Mouse (Mus musculus) intestine, embryonic 16.5 days (tissue): ENCODE measurements around the gene Nxnl1. TPM values are rescaled to one million over a fixed set of nuclear protein-coding genes. Genes with fewer than 3 reads are reported as not detected.
"Not testable (repeated sequence)": the region's sequence is repeated elsewhere in the genome, so short reads cannot be mapped to it uniquely, and the experiment has no call there.

Source experiments
- ATAC-seq: fragments of 200-750 bp; cut with Nextera tagmentation; 2 replicates; pipeline ENCODE4 v1.8.0; 2017; ENCODE audit warnings: moderate TSS enrichment, moderate library complexity
- H3K27ac ChIP-seq: fragments of 300-500 bp; sonication (generic); 2 replicates; pipeline ENCODE4 v1.5.1; 2014; ENCODE audit warnings: mild to moderate bottlenecking, low read length
- H3K27me3 ChIP-seq: fragments of 300-500 bp; sonication (generic); replicated peaks from 2 replicates; pipeline ENCODE4 v1.6.1; 2014; ENCODE audit warnings: low read length, control low read depth, mixed read lengths; ENCODE audit not compliant: control insufficient read depth, insufficient read depth
- H3K36me3 ChIP-seq: fragments of 300-500 bp; sonication (generic); 2 replicates; pipeline ENCODE4 v1.6.1; 2014; ENCODE audit warnings: low read length, control low read depth; ENCODE audit not compliant: control insufficient read depth, insufficient read depth
- H3K4me1 ChIP-seq: fragments of 300-500 bp; sonication (generic); 2 replicates; pipeline ENCODE4 v1.6.1; 2014; ENCODE audit warnings: low read length, control low read depth, mixed read lengths; ENCODE audit not compliant: control insufficient read depth, insufficient read depth
- H3K4me2 ChIP-seq: fragments of 300-500 bp; sonication (generic); 2 replicates; pipeline ENCODE4 v1.6.1; 2014; ENCODE audit warnings: low read depth, low read length, control low read depth
- H3K4me3 ChIP-seq: fragments of 300-500 bp; sonication (generic); 2 replicates; pipeline ENCODE4 v1.5.1; 2014; ENCODE audit warnings: mild to moderate bottlenecking, low read length
- H3K9ac ChIP-seq: fragments of 300-500 bp; sonication (generic); 2 replicates; pipeline ENCODE4 v1.6.1; 2014; ENCODE audit warnings: low read depth, low read length
- H3K9me3 ChIP-seq: fragments of 300-500 bp; sonication (generic); 2 replicates; pipeline ENCODE4 v1.6.1; 2016; ENCODE audit warnings: low read length, control low read depth; ENCODE audit not compliant: control insufficient read depth
- WGBS: fragments of 180-500 bp; shearing (Covaris S2); extraction: QIAGEN DNeasy Blood & Tissue Kit; methylation state at CpG from one replicate; pipeline ENCODE4 v1.1.7; 2014; 5-methylcytosine and 5-hydroxymethylcytosine counted together
- polyA plus RNA-seq: library from polyadenylated mRNA; unstranded; fragments of >200 nt; fragmentation: Nextera tagmentation; extraction: Ambion mirVana; gene quantifications from 2 replicates; pipeline ENCODE4 v1.2.1, GENCODE M21; 2015

Nxnl1 gene
- polyA plus RNA-seq, 1 experiment from 2014 or later, result not detected

GRCm38 (mm10) chr8:71550754-71551153, 15.6 kb downstream of the Nxnl1 start:
- Histone ChIP-seq H3K9ac (no peak overlapping the region), H3K27ac (no peak overlapping the region), H3K4me2 (no peak overlapping the region), H3K27me3 (0 out of 2 replicates have a peak, but pooled peaks cover 4% of the 10 kb centered on the region), H3K9me3 (no peaks in the 10 kb centered on the region), H3K4me3 (no peak overlapping the region), H3K4me1 (no peaks in the 10 kb centered on the region), H3K36me3 (peaks cover 2% of the 10 kb centered on the region)
- ATAC-seq, result no peak
- 63% methylated on average over 7 of the region's 7 CpGs for whole genome bisulfite sequencing

- WGBS, result 80% methylated on average over 7 of the region's 7 CpGs
- Histone ChIP-seq H3K4me3 (no peak overlapping the region), H3K9me3 (no peaks in the 10 kb centered on the region), H3K36me3 (peaks cover 8% of the 10 kb centered on the region), H3K27ac (no peak overlapping the region), H3K9ac (no peak overlapping the region), H3K27me3 (no peaks in the 10 kb centered on the region), H3K4me2 (no peak overlapping the region), H3K4me1 (peaks cover 7% of the 10 kb centered on the region)
- ATAC-seq, result no peak
Observed at GRCm38 (mm10) chr8:71547590-71547989, 18.8 kb downstream of the Nxnl1 start.

- Histone ChIP-seq H3K9ac (no peak overlapping the region), H3K4me2 (no peak overlapping the region), H3K27me3 (no peaks in the 10 kb centered on the region), H3K36me3 (peaks cover 8% of the 10 kb centered on the region), H3K4me1 (peaks cover 7% of the 10 kb centered on the region), H3K4me3 (no peak overlapping the region), H3K27ac (no peak overlapping the region), H3K9me3 (no peaks in the 10 kb centered on the region)
- 87% methylated on average over 11 of the region's 11 CpGs for WGBS
- no peak for ATAC-seq
Observed at GRCm38 (mm10) chr8:71545053-71545452, 21.3 kb downstream of the Nxnl1 start.

DNA sequence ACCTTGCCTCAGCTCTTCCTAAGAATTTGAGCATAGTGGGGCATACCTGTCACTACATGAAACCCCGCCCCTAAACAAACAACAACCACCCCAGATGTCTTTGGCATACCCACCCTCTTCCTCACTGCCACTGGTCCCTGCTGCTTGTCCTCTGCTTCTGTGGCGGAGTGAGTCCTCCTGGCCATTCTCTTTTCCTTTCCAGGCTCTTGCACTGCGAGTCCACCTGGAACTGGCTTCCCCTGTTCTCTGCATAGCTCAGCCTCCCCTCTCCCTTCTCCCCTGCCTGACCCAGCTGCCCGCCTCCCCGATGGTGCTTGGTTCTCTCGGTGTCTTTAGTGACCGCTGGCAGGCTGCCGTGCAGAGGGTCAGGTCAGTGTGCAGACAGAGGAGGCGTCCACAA, 22.6 kb downstream of the Nxnl1 start:
- no peaks in the 10 kb centered on the region for H3K9me3 ChIP-seq
- H3K36me3 ChIP-seq, result peaks cover 8% of the 10 kb centered on the region
- H3K4me3 ChIP-seq, result peak overlapping the region; percentile 82
- H3K27me3 ChIP-seq, result no peaks in the 10 kb centered on the region
- H3K4me1 ChIP-seq, result peaks cover 7% of the 10 kb centered on the region
- H3K4me2 ChIP-seq, result peak overlapping the region; percentile 88
- 80% methylated on average over 9 of the region's 9 CpGs for WGBS
- no peak overlapping the region for H3K27ac ChIP-seq
- peak overlapping the region; percentile 79 for H3K9ac ChIP-seq
- ATAC-seq, result no peak

GRCm38 (mm10) chr8:71542632-71543343, 23.6 kb downstream of the Nxnl1 start, which contains the start of gene Mvb12a:
Mvb12a (plus strand) TSS chr8:71542922.
- under 1% methylated on average over 55 of the region's 55 CpGs for WGBS
- peak; percentile 95 for ATAC-seq
- no peaks in the 10 kb centered on the region for H3K9me3 ChIP-seq
- H3K36me3 ChIP-seq, result peaks cover 8% of the 10 kb centered on the region
- no peaks in the 10 kb centered on the region for H3K27me3 ChIP-seq
- H3K9ac ChIP-seq, result peak within 1 kb of the TSS; percentile 79
- H3K27ac ChIP-seq, result peak within 1 kb of the TSS; percentile 82
- peak within 1 kb of the TSS; percentile 82 for H3K4me3 ChIP-seq
- peak within 1 kb of the TSS; percentile 88 for H3K4me2 ChIP-seq
- peaks cover 12% of the 10 kb centered on the region for H3K4me1 ChIP-seq

DNA sequence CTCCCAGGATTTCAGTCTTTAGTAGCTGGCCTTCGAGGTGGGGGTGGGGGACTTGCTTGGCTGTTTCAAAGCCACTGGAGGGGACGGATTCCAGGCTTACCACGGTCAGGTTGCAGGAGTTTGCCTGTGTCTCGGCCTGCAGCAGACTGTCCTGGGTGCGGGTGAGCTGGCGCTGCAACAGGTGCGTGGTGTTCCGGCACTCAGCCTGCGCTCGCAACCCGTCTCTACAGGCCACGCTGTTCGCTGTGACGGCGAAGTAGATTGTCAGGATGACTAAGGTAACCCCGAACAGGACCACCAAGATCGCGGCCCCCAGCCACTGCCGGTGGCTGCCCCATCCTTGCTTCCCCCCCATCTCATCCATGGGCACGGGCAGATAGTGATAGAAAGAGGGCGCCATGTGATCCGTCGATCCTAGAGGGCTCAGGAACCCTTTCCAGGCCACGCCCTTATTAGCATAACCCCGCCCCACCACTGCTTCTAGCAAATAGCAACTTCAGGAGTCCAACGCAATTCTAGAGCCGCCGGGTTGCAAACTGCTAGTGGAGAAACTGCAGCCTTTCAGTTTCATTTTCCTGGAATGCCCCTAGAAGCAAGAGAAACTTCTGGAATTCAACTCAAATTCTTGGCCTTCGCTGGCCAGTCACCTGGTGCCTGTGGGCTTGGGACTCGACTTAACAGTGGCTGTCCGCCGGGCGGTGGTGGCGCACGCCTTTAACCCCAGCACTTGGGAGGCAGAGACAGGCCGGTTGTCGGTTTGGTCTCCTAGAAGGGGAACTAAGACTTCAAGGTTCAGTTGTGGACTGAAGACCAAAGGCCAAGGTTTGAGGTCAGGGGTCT, 29.2 kb downstream of the Nxnl1 start, which contains the start of gene Bst2:
Bst2 (minus strand) TSS at position 429 of the 840 bp plus-strand sequence.
- H3K9ac ChIP-seq, result peak within 1 kb of the TSS; percentile 73
- peak within 1 kb of the TSS; percentile 68 for H3K4me2 ChIP-seq
- H3K4me1 ChIP-seq, result peaks cover 12% of the 10 kb centered on the region
- ATAC-seq, result peak; percentile 94
- peak within 1 kb of the TSS; percentile 72 for H3K27ac ChIP-seq
- no peaks in the 10 kb centered on the region for H3K9me3 ChIP-seq
- H3K4me3 ChIP-seq, result peak within 1 kb of the TSS; percentile 52
- 4% methylated on average over 37 of the region's 37 CpGs for WGBS
- H3K27me3 ChIP-seq, result no peaks in the 10 kb centered on the region
- no peaks in the 10 kb centered on the region for H3K36me3 ChIP-seq

GRCm38 (mm10) chr8:71535663-71536062, 30.7 kb downstream of the Nxnl1 start:
- Histone ChIP-seq H3K9ac (no peak overlapping the region), H3K27ac (no peak overlapping the region), H3K4me1 (peaks cover 12% of the 10 kb centered on the region), H3K9me3 (no peaks in the 10 kb centered on the region), H3K27me3 (no peaks in the 10 kb centered on the region), H3K4me3 (no peak overlapping the region), H3K4me2 (no peak overlapping the region), H3K36me3 (no peaks in the 10 kb centered on the region)
- 59% methylated on average over 5 of the region's 5 CpGs for whole genome bisulfite sequencing
- no peak for ATAC-seq

DNA sequence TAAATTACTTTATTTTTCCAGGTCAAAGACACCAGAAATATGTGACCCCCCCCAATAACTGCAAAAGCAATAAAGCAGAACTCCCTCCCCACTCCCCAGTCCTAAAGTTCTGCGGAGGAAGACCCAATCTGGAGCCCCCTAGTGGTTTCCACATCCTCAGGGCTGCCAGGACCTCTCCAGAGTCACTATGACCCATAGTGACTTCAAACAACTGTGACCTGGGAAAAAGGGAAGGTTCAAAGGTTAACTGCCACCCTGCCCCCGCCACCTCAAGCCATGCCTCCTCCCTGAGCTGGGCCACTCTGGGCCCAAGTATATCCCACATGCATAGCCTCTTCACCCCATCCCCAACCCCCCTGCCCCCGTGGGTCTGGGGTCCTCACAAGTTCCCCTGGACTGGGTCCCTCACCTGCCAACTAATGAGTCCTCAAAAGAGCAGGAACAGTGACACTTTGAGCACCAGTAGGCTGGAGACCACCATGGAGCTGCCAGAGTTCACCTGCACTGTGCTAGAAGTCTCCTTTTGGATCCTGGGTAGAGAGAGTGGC, 32.1 kb downstream of the Nxnl1 start:
- Histone ChIP-seq H3K4me1 (peaks cover 12% of the 10 kb centered on the region), H3K9me3 (no peaks in the 10 kb centered on the region), H3K4me2 (no peak overlapping the region), H3K4me3 (no peak overlapping the region), H3K9ac (no peak overlapping the region), H3K27ac (no peak overlapping the region), H3K36me3 (no peaks in the 10 kb centered on the region), H3K27me3 (no peaks in the 10 kb centered on the region)
- WGBS, result 41% methylated on average over 3 of the region's 3 CpGs
- no peak for ATAC-seq

DNA sequence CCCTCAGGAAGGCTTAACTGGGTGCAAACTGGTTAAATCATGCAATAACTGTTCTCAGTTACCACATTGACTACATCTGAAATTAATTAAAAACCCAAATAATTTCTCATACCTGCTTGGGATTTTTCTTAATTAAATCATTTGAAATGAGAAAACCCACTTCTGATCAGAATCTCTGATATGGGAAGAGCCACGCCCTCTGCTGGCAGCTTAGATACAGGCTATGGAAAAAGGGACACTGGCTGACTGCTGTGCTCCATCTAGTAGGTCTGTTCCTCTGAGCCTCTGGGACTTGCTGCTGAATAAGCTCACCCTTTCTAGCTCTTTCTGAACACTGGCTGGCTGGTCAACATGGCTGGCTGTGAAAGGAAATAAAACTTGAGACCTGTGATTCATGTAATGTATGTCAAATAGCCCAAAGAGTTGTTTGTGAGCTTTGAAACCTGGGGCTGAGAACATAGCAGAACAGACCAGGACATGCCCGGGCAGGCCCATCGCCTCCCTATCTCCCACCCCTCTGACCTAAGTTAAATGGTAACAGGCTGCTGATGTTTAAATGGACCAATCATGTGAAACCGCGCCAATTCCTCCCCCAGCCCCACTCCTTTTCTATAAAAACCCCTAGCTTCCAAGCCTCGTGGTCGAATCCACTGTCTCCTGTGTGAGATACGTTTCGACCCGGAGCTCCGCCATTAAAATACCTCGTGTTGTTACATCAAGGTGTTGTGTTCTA, 35.5 kb downstream of the Nxnl1 start:
- not testable (repeated sequence) for ATAC-seq, H3K36me3 ChIP-seq, H3K4me3 ChIP-seq, H3K4me2 ChIP-seq, H3K27ac ChIP-seq, H3K4me1 ChIP-seq, H3K27me3 ChIP-seq, H3K9ac ChIP-seq, H3K9me3 ChIP-seq
- 66% methylated on average over 5 of the region's 12 CpGs for WGBS
